Mouse (Mus musculus) kidney, postnatal 0 days (tissue): ENCODE data around the gene Otos. TPM values are rescaled to one million over a fixed set of nuclear protein-coding genes. Genes with fewer than 3 reads are reported as not detected.
A peak's percentile ranks its signal among the peaks of the same experiment; 100 is the strongest.

ENCODE experiments used
- ATAC-seq: fragments of 200-750 bp; cut with Nextera tagmentation; replicated peaks from 2 replicates; pipeline ENCODE4 v1.8.0; 2017; ENCODE audit warnings: low read depth, moderate number of reproducible peaks, moderate TSS enrichment, moderate library complexity; ENCODE audit not compliant: low FRiP score
- DNase-seq: peaks from one replicate; pipeline ENCODE4 v3.0.0-alpha.2; 2016; ENCODE audit warnings: low spot score
- H3K27ac ChIP-seq: fragments of 300-500 bp; sonication (generic); 2 replicates; pipeline ENCODE4 v1.5.1; 2014; ENCODE audit warnings: mild to moderate bottlenecking
- H3K27me3 ChIP-seq: fragments of 300-500 bp; sonication (generic); 2 replicates; pipeline ENCODE4 v1.6.1; 2014; ENCODE audit warnings: low read length, mixed read lengths; ENCODE audit not compliant: insufficient read depth
- H3K36me3 ChIP-seq: fragments of 300-500 bp; sonication (generic); 2 replicates; pipeline ENCODE4 v1.6.1; 2014; ENCODE audit warnings: low read length, mixed read lengths; ENCODE audit not compliant: insufficient read depth
- H3K4me1 ChIP-seq: fragments of 300-500 bp; sonication (generic); replicated peaks from 2 replicates; pipeline ENCODE4 v1.6.1; 2014; ENCODE audit warnings: antibody characterized with exemption, low read length, mixed read lengths; ENCODE audit not compliant: insufficient read depth
- H3K4me2 ChIP-seq: fragments of 300-500 bp; sonication (generic); 2 replicates; pipeline ENCODE4 v1.6.1; 2014; ENCODE audit warnings: mild to moderate bottlenecking, low read length, moderate library complexity, mixed read lengths
- H3K4me3 ChIP-seq: fragments of 300-500 bp; sonication (generic); replicated peaks from 2 replicates; pipeline ENCODE4 v1.5.1; 2014; ENCODE audit warnings: low read depth, low read length
- H3K9ac ChIP-seq: fragments of 300-500 bp; sonication (generic); 2 replicates; pipeline ENCODE4 v1.6.1; 2014; ENCODE audit warnings: low read depth, low read length
- H3K9me3 ChIP-seq: fragments of 300-500 bp; sonication (generic); replicated peaks from 2 replicates; pipeline ENCODE4 v1.6.1; 2016; ENCODE audit warnings: low read length, inconsistent platforms, mixed read lengths
- CTCF ChIP-seq: IDR thresholded peaks from 2 replicates; pipeline ENCODE4 v1.5.1; 2016; ENCODE audit warnings: antibody characterized with exemption, low read depth, mild to moderate bottlenecking, moderate library complexity
- WGBS: fragments of 180-500 bp; shearing (Covaris S2); extraction: QIAGEN DNeasy Blood & Tissue Kit; methylation state at CpG from one replicate; pipeline ENCODE4 v1.1.7; 2014; 5-methylcytosine and 5-hydroxymethylcytosine counted together
- polyA plus RNA-seq: library from polyadenylated mRNA; unstranded; fragments of >200 nt; fragmentation: Nextera tagmentation; extraction: Ambion mirVana; gene quantifications from 2 replicates; pipeline ENCODE4 v1.2.1, GENCODE M21; 2015

Otos gene
- polyA plus RNA-seq, 1 experiment from 2014 or later, result 1.3 TPM

DNA sequence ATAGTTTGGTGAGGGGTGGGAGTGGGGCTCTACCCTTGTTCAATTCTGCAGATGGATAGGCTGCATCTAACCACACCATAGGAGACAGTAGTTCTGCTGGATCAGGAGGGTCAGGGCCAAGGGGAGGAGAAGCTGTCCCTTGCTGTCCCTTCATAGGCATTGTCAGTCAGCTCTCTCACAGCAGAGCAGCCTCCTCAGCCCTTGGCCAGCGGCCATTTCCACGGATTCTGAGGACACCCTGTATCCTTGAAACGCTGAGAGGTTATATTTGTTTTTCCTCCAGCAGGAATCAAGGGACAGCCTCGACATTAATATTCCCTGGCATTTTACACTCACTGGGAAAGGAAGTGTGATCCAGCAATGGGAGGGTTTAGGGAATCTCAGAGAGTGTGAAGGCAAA is 30.3 kb downstream of the Otos start:
- ATAC-seq (no peak), DNase-seq (no peak)
- no peaks in the 10 kb centered on the region for H3K4me1 ChIP-seq
- H3K27ac ChIP-seq, result no peak overlapping the region
- no peak for TF ChIP-seq CTCF
- H3K9ac ChIP-seq, result no peak overlapping the region
- no peaks in the 10 kb centered on the region for H3K36me3 ChIP-seq
- no peak overlapping the region for H3K4me3 ChIP-seq
- no peak overlapping the region for H3K4me2 ChIP-seq
- H3K27me3 ChIP-seq, result no peaks in the 10 kb centered on the region
- 48% methylated on average over 4 of the region's 4 CpGs for WGBS
- no peaks in the 10 kb centered on the region for H3K9me3 ChIP-seq

GRCm38 (mm10) chr1:92617488-92617887 is 31.2 kb downstream of the Otos start, which contains the start of gene Olfr12:
Gene Olfr12 (plus strand): TSS chr1:92617788.
- DNase-seq, result no peak
- WGBS, result 53% methylated on average over 2 of the region's 2 CpGs

GRCm38 (mm10) chr1:92616046-92616445 is 32.6 kb downstream of the Otos start:
- ATAC-seq (no peak), DNase-seq (no peak)
- Histone ChIP-seq H3K4me3 (no peak overlapping the region), H3K36me3 (no peaks in the 10 kb centered on the region), H3K27me3 (no peaks in the 10 kb centered on the region), H3K9ac (no peak overlapping the region), H3K4me2 (no peak overlapping the region), H3K4me1 (no peaks in the 10 kb centered on the region), H3K9me3 (no peaks in the 10 kb centered on the region), H3K27ac (no peak overlapping the region)
- 70% methylated on average over 1 of the region's 1 CpGs for WGBS
- TF ChIP-seq CTCF, result no peak

More at GRCm38 (mm10) chr1:92617488-92617887, 31.2 kb downstream of the Otos start, which contains the start of gene Olfr12:
- H3K9ac ChIP-seq, result no peak within 1 kb of the TSS
- no peaks in the 10 kb centered on the region for H3K9me3 ChIP-seq
- no peaks in the 10 kb centered on the region for H3K36me3 ChIP-seq
- H3K4me1 ChIP-seq, result no peaks in the 10 kb centered on the region
- H3K27ac ChIP-seq, result no peak within 1 kb of the TSS
- H3K27me3 ChIP-seq, result no peaks in the 10 kb centered on the region
- no peak within 1 kb of the TSS for H3K4me2 ChIP-seq
- TF ChIP-seq CTCF, result no peak
- ATAC-seq, result no peak
- no peak within 1 kb of the TSS for H3K4me3 ChIP-seq

- peak; percentile 80 for TF ChIP-seq CTCF
- Histone ChIP-seq H3K4me3 (no peak overlapping the region), H3K4me2 (no peak overlapping the region), H3K9me3 (no peaks in the 10 kb centered on the region), H3K27me3 (no peaks in the 10 kb centered on the region), H3K27ac (no peak overlapping the region), H3K4me1 (no peaks in the 10 kb centered on the region), H3K9ac (no peak overlapping the region), H3K36me3 (no peaks in the 10 kb centered on the region)
- WGBS, result 9% methylated on average over 1 of the region's 1 CpGs
- ATAC-seq (no peak), DNase-seq (peak; percentile 70)
These were observed 34.1 kb downstream of the Otos start for GRCm38 (mm10) chr1:92614516-92614915.

DNA sequence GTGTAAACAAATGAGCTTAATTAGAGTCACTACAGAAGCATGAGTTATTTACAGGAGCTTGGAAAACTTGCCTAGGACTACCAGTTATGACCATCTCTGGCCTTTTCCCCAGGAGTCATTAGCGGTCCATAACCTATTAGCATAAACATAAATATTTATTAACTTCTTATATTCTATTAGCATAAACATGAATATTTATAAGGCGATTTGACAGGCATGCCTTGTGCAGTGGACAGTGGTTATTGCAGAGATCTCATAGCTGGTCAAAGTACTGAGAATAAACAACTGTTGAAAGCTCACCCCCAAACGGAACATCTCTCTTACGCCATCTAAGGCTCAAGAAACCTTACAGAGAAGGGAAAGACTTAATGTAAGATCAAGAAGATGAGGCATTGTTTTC is 35.5 kb downstream of the Otos start:
- TF ChIP-seq CTCF, result no peak
- no peaks in the 10 kb centered on the region for H3K9me3 ChIP-seq
- H3K9ac ChIP-seq, result no peak overlapping the region
- ATAC-seq (no peak), DNase-seq (no peak)
- H3K36me3 ChIP-seq, result no peaks in the 10 kb centered on the region
- H3K4me3 ChIP-seq, result no peak overlapping the region
- no peaks in the 10 kb centered on the region for H3K27me3 ChIP-seq
- 40% methylated on average over 4 of the region's 4 CpGs for WGBS
- H3K4me1 ChIP-seq, result no peaks in the 10 kb centered on the region
- no peak overlapping the region for H3K4me2 ChIP-seq
- H3K27ac ChIP-seq, result no peak overlapping the region

DNA sequence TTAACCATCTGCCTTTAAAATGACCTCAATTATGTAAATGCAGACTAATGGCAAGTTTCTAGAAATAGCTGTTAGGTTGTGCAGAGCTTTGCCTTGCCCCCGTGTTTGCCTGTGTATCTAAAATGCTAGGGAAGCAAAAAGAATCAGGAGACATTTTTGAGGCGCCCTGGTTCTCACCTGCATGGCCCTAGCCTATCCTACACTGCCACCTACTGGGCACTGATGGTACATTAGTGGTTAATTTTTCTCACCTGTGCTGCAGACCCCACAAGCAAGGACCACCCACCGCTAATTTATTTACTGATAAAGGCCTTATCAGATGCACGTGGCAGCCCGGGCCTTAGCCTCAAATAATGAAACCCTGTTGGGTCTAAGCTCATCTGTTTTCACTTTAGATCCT is 37.6 kb downstream of the Otos start:
- Histone ChIP-seq H3K4me3 (no peak overlapping the region), H3K9ac (no peak overlapping the region), H3K4me2 (no peak overlapping the region), H3K9me3 (no peaks in the 10 kb centered on the region), H3K27me3 (no peaks in the 10 kb centered on the region), H3K36me3 (no peaks in the 10 kb centered on the region), H3K27ac (no peak overlapping the region), H3K4me1 (no peaks in the 10 kb centered on the region)
- no peak for ATAC-seq
- DNase-seq, result peak; percentile 65
- WGBS, result 4% methylated on average over 5 of the region's 5 CpGs
- peak; percentile 91 for TF ChIP-seq CTCF

- H3K4me2 ChIP-seq, result no peak overlapping the region
- H3K9ac ChIP-seq, result no peak overlapping the region
- H3K36me3 ChIP-seq, result no peaks in the 10 kb centered on the region
- no peak for ATAC-seq
- H3K27me3 ChIP-seq, result no peaks in the 10 kb centered on the region
- WGBS, result 68% methylated on average over 4 of the region's 4 CpGs
- H3K27ac ChIP-seq, result no peak overlapping the region
- no peaks in the 10 kb centered on the region for H3K9me3 ChIP-seq
- no peak overlapping the region for H3K4me3 ChIP-seq
- no peaks in the 10 kb centered on the region for H3K4me1 ChIP-seq
- no peak for TF ChIP-seq CTCF
- DNase-seq, result no peak
These were observed 40.9 kb downstream of the Otos start for GRCm38 (mm10) chr1:92607711-92608110.
